In genomic region chr15:6574283-6574960, GRCm38 (mm10) we compare ENCODE assay signal across 9 mouse cellular contexts. TPM values are rescaled to one million over a fixed set of nuclear protein-coding genes. Genes with fewer than 3 reads are reported as not detected.
DNase-seq lines count a peak whose midpoint lies in the region; ATAC-seq lines count a peak whose summit lies in the region.
"Had no signal": no experiment of that assay in that cellular context is flagged by ENCODE, and none has a peak within 500 bp of the region (broad histone marks: within the 10 kb centered on the region; RNA-seq: fewer than 3 reads in every experiment).

No protein-coding gene starts in this region.

- H3K27ac ChIP-seq in kidney, embryonic 14.5 days (ENCODE audit: low read depth, low read length) = no peak overlapping the region
- H3K27ac ChIP-seq: lung, embryonic 15.5 days had no signal

- no peaks in the 10 kb centered on the region for H3K27me3 ChIP-seq in kidney, embryonic 14.5 days (ENCODE audit: control insufficient read depth, insufficient read depth, low read length)
- H3K27me3 ChIP-seq: lung, embryonic 15.5 days had no signal

- H3K4me1 ChIP-seq in kidney, embryonic 14.5 days (ENCODE audit: control insufficient read depth, insufficient read depth, low read length) = no peaks in the 10 kb centered on the region

- DNase-seq in lung, adult 18-20 months = peak; percentile 15
- DNase-seq in lung, postnatal 14 days = no peak
- DNase-seq in lung, postnatal 36 days = peak; percentile 38
- peak; percentile 63 for DNase-seq in thymus, postnatal 4 days
- no peak for DNase-seq in retina, embryonic 14.5 days (ENCODE audit: low spot score)
- DNase-seq: cerebellum, adult 11-12 months had no signal

- WGBS in kidney, embryonic 14.5 days = 60% methylated on average over 5 of the region's 5 CpGs

- peak; percentile 72 for ATAC-seq in activated CD4-positive, CD25-positive, alpha-beta regulatory T cell, adult 4 months
- ATAC-seq in kidney, embryonic 14.5 days (ENCODE audit: low FRiP score, low TSS enrichment) = no peak

- H3K36me3 ChIP-seq in kidney, embryonic 14.5 days (ENCODE audit: control insufficient read depth, insufficient read depth, low read length) = no peaks in the 10 kb centered on the region
- H3K36me3 ChIP-seq: lung, embryonic 15.5 days had no signal

- H3K4me2 ChIP-seq in kidney, embryonic 14.5 days (replicated peaks; ENCODE audit: low read depth, low read length) = no peak overlapping the region
- H3K4me2 ChIP-seq: lung, embryonic 15.5 days had no signal

- no peak overlapping the region for H3K9ac ChIP-seq in kidney, embryonic 14.5 days (ENCODE audit: low read depth, low read length)
- H3K9ac ChIP-seq: lung, embryonic 15.5 days had no signal

- H3K9me3 ChIP-seq in kidney, embryonic 14.5 days (ENCODE audit: control insufficient read depth, low read length) = no peaks in the 10 kb centered on the region
- H3K9me3 ChIP-seq: lung, embryonic 15.5 days had no signal

- H3K4me3 ChIP-seq in kidney, embryonic 14.5 days (ENCODE audit: low read length) = no peak overlapping the region
- H3K4me3 ChIP-seq: lung, embryonic 15.5 days had no signal

RNA-seq across cellular contexts. Expression of gene Fyb, which starts 51.8 kb away (rescaled TPM):
- polyA plus RNA-seq in activated CD4-positive, CD25-positive, alpha-beta regulatory T cell, adult 4 months (2017; shearing (Covaris generic)) = 100 to 1,000 TPM; 556 to 650 TPM
- polyA plus RNA-seq in kidney, embryonic 14.5 days (2014; fragmentation: Nextera tagmentation; extraction: Ambion mirVana) = 3.2 and 5.2 TPM in 2 replicates

Comparison
In these comparisons a context has a peak if more than half of its experiments do, and no peak if none do; other contexts are left out.
1. DNase-seq: peak in lung, adult 18-20 months (2 of 2), lung, postnatal 36 days (single experiment) and thymus, postnatal 4 days (single experiment); none in lung, postnatal 14 days (single experiment) and retina, embryonic 14.5 days (single experiment).
2. RNA of gene Fyb, which starts 51.8 kb away (polyA plus RNA-seq): 556 to 650 TPM in activated CD4-positive, CD25-positive, alpha-beta regulatory T cell, adult 4 months; 3.2 to 5.2 TPM in kidney, embryonic 14.5 days; every median in the first group is over 10 times any median in the second.